Mouse (Mus musculus): ENCODE measurements around the gene Chchd5.

- TF ChIP-seq CTCF (conservative IDR thresholded peaks at IDR 0.05; ENCODE audit: low read length) (no peak), NANOG (IDR thresholded peaks at IDR 0.05; ENCODE audit: borderline replicate concordance, low read length) (no peak), POU5F1 (IDR thresholded peaks at IDR 0.05; ENCODE audit: borderline replicate concordance, low read length) (no peak)
Measured at GRCm38 (mm10) chr2:129182412-129182811, 52.9 kb downstream of the Chchd5 start.
